Comparison of ENCODE assay signal across 9 mouse cellular contexts in genomic region chr12:15896511-15896910, GRCm38 (mm10).
DNase-seq lines count a peak whose midpoint lies in the region; ATAC-seq and TF ChIP-seq lines count a peak whose summit lies in the region.
"Had no signal": no experiment of that assay in that cellular context is flagged by ENCODE, and none has a peak within 500 bp of the region (broad histone marks: within the 10 kb centered on the region; RNA-seq: fewer than 3 reads in every experiment).

No protein-coding gene starts in this region.

- H3K4me3 ChIP-seq in left cerebral cortex, adult 2 months, result no peak overlapping the region
- no peak overlapping the region for H3K4me3 ChIP-seq in heart, embryonic 11.5 days (ENCODE audit: low read depth, low read length)
- H3K4me3 ChIP-seq in heart, embryonic 10.5 days, result no peak overlapping the region
- H3K4me3 ChIP-seq: embryonic facial prominence, embryonic 12.5 days had no signal

- DNase-seq in lung, postnatal 36 days, result peak; percentile 32
- DNase-seq in lung, postnatal 4 days, result no peak
- peak; percentile 5 to 29 for DNase-seq in adrenal gland, postnatal 36 days
- peak; percentile 57 to 58 for DNase-seq in left cerebral cortex, adult 2 months (ENCODE audit: extremely low spot score in 1 of 2, low spot score in 2 of 2)
- peak; percentile 64 to 82 for DNase-seq in right cerebral cortex, postnatal 10 days (ENCODE audit: low spot score in 2 of 2)
- DNase-seq in cerebellum, adult 11-12 months, result no peak
- no peak for DNase-seq in heart, embryonic 10.5 days (ENCODE audit: low spot score)

- 68% methylated on average over 3 of the region's 3 CpGs for WGBS in heart, embryonic 11.5 days (ENCODE audit: insufficient replicate concordance)
- 72% methylated on average over 3 of the region's 3 CpGs for WGBS in heart, embryonic 10.5 days

- TF ChIP-seq CTCF in left cerebral cortex, adult 2 months (IDR thresholded peaks at IDR 0.05), result no peak

- intact Hi-C loops in left cerebral cortex, adult 2 months (cut with DNase I), result loop anchor here (2.0 to 5.0 kb wide), 2 partner anchors 80 to 256 kb away; partner anchors contain the start of gene Trib2

- H3K36me3 ChIP-seq in heart, embryonic 11.5 days (ENCODE audit: control insufficient read depth, insufficient read depth, low read length), result no peaks in the 10 kb centered on the region
- no peaks in the 10 kb centered on the region for H3K36me3 ChIP-seq in heart, embryonic 10.5 days
- H3K36me3 ChIP-seq: embryonic facial prominence, embryonic 12.5 days had no signal

- H3K4me1 ChIP-seq in heart, embryonic 11.5 days (ENCODE audit: control insufficient read depth, insufficient read depth, low read length), result no peaks in the 10 kb centered on the region
- no peaks in the 10 kb centered on the region for H3K4me1 ChIP-seq in heart, embryonic 10.5 days
- H3K4me1 ChIP-seq: embryonic facial prominence, embryonic 12.5 days had no signal

- no peak overlapping the region for H3K4me2 ChIP-seq in heart, embryonic 11.5 days
- H3K4me2 ChIP-seq: embryonic facial prominence, embryonic 12.5 days had no signal

- H3K27me3 ChIP-seq in heart, embryonic 11.5 days (ENCODE audit: control insufficient read depth, insufficient read depth, low read length), result no peaks in the 10 kb centered on the region
- no peaks in the 10 kb centered on the region for H3K27me3 ChIP-seq in heart, embryonic 10.5 days (ENCODE audit: insufficient read depth, poor library complexity, severe bottlenecking)
- H3K27me3 ChIP-seq: embryonic facial prominence, embryonic 12.5 days had no signal

- H3K9me3 ChIP-seq in heart, embryonic 11.5 days (replicated peaks; ENCODE audit: control insufficient read depth, low read length), result no peaks in the 10 kb centered on the region
- H3K9me3 ChIP-seq in heart, embryonic 10.5 days, result no peaks in the 10 kb centered on the region
- H3K9me3 ChIP-seq: embryonic facial prominence, embryonic 12.5 days had no signal

- ATAC-seq in heart, embryonic 11.5 days (replicated peaks; ENCODE audit: insufficient number of reproducible peaks, low FRiP score, low TSS enrichment), result no peak

- H3K9ac ChIP-seq in heart, embryonic 11.5 days (ENCODE audit: low read depth, low read length), result no peak overlapping the region
- H3K9ac ChIP-seq: embryonic facial prominence, embryonic 12.5 days had no signal

- peak overlapping the region; percentile 48 for H3K27ac ChIP-seq in left cerebral cortex, adult 2 months
- no peak overlapping the region for H3K27ac ChIP-seq in heart, embryonic 11.5 days (ENCODE audit: low read depth, low read length)
- no peak overlapping the region for H3K27ac ChIP-seq in heart, embryonic 10.5 days
- H3K27ac ChIP-seq: embryonic facial prominence, embryonic 12.5 days had no signal

Comparison
In these comparisons a context has a peak if more than half of its experiments do, and no peak if none do; other contexts are left out.
1. DNase-seq: peak in lung, postnatal 36 days (single experiment), adrenal gland, postnatal 36 days (2 of 2), left cerebral cortex, adult 2 months (2 of 2) and right cerebral cortex, postnatal 10 days (2 of 2); none in lung, postnatal 4 days (0 of 2), cerebellum, adult 11-12 months (single experiment) and heart, embryonic 10.5 days (single experiment).